Mouse (Mus musculus): ENCODE data around the gene Cpsf7. TPM values are rescaled to one million over a fixed set of nuclear protein-coding genes. Genes with fewer than 3 reads are reported as not detected.

Gene Cpsf7
- total and polyA plus RNA-seq, 3 experiments, result 25.6 to 48.8 (median 28.8) TPM

DNA sequence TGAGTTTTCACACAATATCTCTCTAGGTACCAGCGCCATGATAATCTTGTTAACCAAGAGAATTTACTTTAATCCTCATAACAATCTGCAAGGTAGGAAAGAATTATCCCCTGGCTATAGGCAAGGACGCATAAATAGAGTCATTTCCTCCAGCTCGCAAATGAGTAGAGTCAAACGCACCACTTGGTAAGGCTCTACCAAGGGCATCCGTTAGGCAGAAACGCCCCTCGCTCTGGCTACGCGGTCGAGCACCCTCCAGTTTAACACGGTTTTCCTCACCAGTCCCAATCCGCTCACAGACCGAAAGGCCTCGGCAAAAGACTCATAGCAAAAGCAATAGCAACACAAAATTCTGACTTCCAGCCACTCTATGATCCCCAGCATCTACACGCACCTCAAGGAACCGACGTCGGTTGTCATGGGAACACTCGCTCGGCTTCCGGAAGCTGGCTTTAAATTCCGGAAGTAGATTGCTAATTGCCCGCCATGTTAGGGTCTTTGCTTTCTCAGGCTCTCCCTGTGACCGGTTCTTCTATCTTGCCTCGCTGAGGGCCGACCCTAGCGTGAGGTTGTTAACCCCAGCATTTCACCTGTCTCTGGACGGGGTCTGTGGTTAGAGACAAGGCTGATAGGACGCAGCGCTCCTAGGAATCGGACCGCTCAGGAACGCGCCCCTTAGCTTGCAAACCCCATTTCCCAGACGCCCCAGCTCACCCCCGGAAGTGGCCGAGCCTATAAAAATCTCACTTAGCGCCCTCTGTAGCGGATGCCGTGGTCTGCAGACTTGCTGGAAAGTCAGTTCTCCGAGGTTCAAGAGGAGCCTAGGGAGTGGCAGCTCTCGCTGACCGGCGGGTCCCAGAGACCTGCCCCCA, 51.9 kb downstream of the Cpsf7 start, which contains the start of the genes Cyb561a3 and Tmem138 (continued):
- TF ChIP-seq ELF1 (IDR thresholded peaks at IDR 0.05; ENCODE audit: low read depth, low read length), result peak; percentile 94

DNA sequence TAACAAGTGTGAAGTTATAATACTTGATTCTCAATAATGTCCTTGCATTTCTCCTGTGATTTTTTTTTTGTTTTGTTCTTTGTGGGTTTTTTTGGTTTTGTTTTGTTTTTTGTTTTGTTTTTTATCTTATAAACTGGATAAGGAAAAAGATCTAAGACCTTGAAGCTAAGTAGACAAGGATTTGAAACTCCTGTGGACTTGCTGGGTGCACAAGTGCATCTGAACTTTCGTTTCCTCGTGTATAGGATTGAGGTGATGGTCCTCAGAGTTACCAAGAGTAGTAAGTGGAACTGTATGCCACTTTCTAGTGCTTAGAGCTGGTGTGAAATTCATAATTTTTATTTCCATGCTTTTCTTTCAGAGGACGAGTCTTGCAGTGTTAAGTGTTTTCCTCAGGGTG, 55.0 kb downstream of the Cpsf7 start:
- in situ Hi-C loops (cut with MboI; ENCODE audit: low pct_ligation_motif_present, low pct_unique_long_range_greater_than_20kb, low sequenced_read_pairs), result no loop called here
- Histone ChIP-seq H3K4me1 (ENCODE audit: control insufficient read depth in 1 of 2, insufficient read depth in 2 of 2) (peaks cover 7 to 28% of the 10 kb centered on the region in 2 experiments; a peak in 3 of 4 replicates), H3K4me3 (replicated peaks in 1 of 3; ENCODE audit: low read depth in 2 of 3, low read length in 2 of 3, poor library complexity in 1 of 3) (peak overlapping the region in 2 of 3 experiments; percentile 82 to 88), H3K36me3 (replicated peaks in 1 of 2; ENCODE audit: control insufficient read depth in 1 of 2, insufficient read depth in 1 of 2, low read length in 1 of 2) (peaks cover 3 to 34% of the 10 kb centered on the region in 2 experiments), H3K9ac (ENCODE audit: insufficient read depth, low read depth) (peak overlapping the region; percentile 73), H3K79me2 (replicated peaks; ENCODE audit: control insufficient read depth, extremely low read depth, insufficient read depth, poor library complexity, severe bottlenecking) (peaks cover 51% of the 10 kb centered on the region), H3K4me2 (ENCODE audit: insufficient read depth, low read depth, poor library complexity, severe bottlenecking) (peak overlapping the region; percentile 88), H3K9me3 (replicated peaks; ENCODE audit: low read length) (no peaks in the 10 kb centered on the region), H3K27ac (ENCODE audit: insufficient read depth, low read depth) (peak overlapping the region; percentile 94), H3K27me3 (replicated peaks) (no peaks in the 10 kb centered on the region)
- dilution Hi-C loops (cut with MboI; ENCODE audit: extremely low pct_ligation_motif_present, extremely low pct_unique_long_range_greater_than_20kb, low sequenced_read_pairs), result no loop called here
- DNase-seq (ENCODE audit: extremely low read depth), result no peak
- TF ChIP-seq UBTF (IDR thresholded peaks at IDR 0.05; ENCODE audit: low read depth, low read length) (no peak), MEF2A (IDR thresholded peaks at IDR 0.05; ENCODE audit: borderline replicate concordance, low read depth, low read length) (no peak), E2F4 (IDR thresholded peaks at IDR 0.05; ENCODE audit: insufficient replicate concordance, low read depth, low read length) (no peak), USF1 (IDR thresholded peaks at IDR 0.05; ENCODE audit: low read depth, low read length) (no peak), CTCF (conservative IDR thresholded peaks at IDR 0.05 in 1 of 2, IDR thresholded peaks at IDR 0.05 in 1 of 2; ENCODE audit: low read depth in 2 of 2, low read length in 2 of 2) (no peak), EP300 (IDR thresholded peaks at IDR 0.05; ENCODE audit: low read length) (peak; percentile 61), MAFK (IDR thresholded peaks at IDR 0.05; ENCODE audit: insufficient replicate concordance, low read length) (no peak), MAZ (IDR thresholded peaks at IDR 0.05; ENCODE audit: low read depth, low read length) (no peak), CHD2 (IDR thresholded peaks at IDR 0.05; ENCODE audit: low read length) (no peak; the same call in 1 of the 2 replicates), POLR2AphosphoS2 (IDR thresholded peaks at IDR 0.05; ENCODE audit: low read depth, low read length) (no peak), NELFE (IDR thresholded peaks at IDR 0.05; ENCODE audit: low read depth, low read length) (no peak), KAT2A (IDR thresholded peaks at IDR 0.05; ENCODE audit: insufficient replicate concordance, low read length) (no peak), JUND (conservative IDR thresholded peaks at IDR 0.05; ENCODE audit: low read depth, low read length) (no peak), ZC3H11A (IDR thresholded peaks at IDR 0.05; ENCODE audit: low read depth, low read length) (no peak), ETS1 (conservative IDR thresholded peaks at IDR 0.05; ENCODE audit: low read depth, low read length) (no peak), NRF1 (IDR thresholded peaks at IDR 0.05; ENCODE audit: low read depth, low read length) (no peak), POLR2A (IDR thresholded peaks at IDR 0.05; ENCODE audit: low read depth, low read length) (no peak; the same call in 1 of the 2 replicates), ZKSCAN1 (IDR thresholded peaks at IDR 0.05; ENCODE audit: borderline replicate concordance, low read depth, low read length) (no peak), JUN (IDR thresholded peaks at IDR 0.05; ENCODE audit: insufficient read depth, low read depth, low read length) (no peak), MXI1 (IDR thresholded peaks at IDR 0.05; ENCODE audit: low read depth, low read length) (peak; percentile 23; the same call in 1 of the 2 replicates), SIN3A (IDR thresholded peaks at IDR 0.05; ENCODE audit: low read length) (peak; percentile 39; the same call in 1 of the 2 replicates), GABPA (IDR thresholded peaks at IDR 0.05; ENCODE audit: insufficient replicate concordance, low read depth, low read length) (no peak), RCOR1 (conservative IDR thresholded peaks at IDR 0.05; ENCODE audit: low read depth, low read length) (no peak), MYC (IDR thresholded peaks at IDR 0.05; ENCODE audit: low read depth, low read length) (no peak), ZMIZ1 (IDR thresholded peaks at IDR 0.05; ENCODE audit: low read depth, low read length) (no peak), RAD21 (IDR thresholded peaks at IDR 0.05; ENCODE audit: low read depth, low read length) (no peak), TCF12 (IDR thresholded peaks at IDR 0.05; ENCODE audit: low read depth, low read length) (no peak), PAX5 (IDR thresholded peaks at IDR 0.05; ENCODE audit: low read length) (no peak), HCFC1 (IDR thresholded peaks at IDR 0.05; ENCODE audit: low read depth, low read length) (no peak), TBP (conservative IDR thresholded peaks at IDR 0.05; ENCODE audit: low read depth, low read length) (0 out of 2 replicates have a peak, but pooled peaks have one; percentile 44), BHLHE40 (IDR thresholded peaks at IDR 0.05; ENCODE audit: low read depth, low read length) (0 out of 2 replicates have a peak, but pooled peaks have one; percentile 37), MAX (IDR thresholded peaks at IDR 0.05; ENCODE audit: low read length) (0 out of 2 replicates have a peak, but pooled peaks have one; percentile 35), ELF1 (IDR thresholded peaks at IDR 0.05; ENCODE audit: low read depth, low read length) (no peak), SMC3 (IDR thresholded peaks at IDR 0.05; ENCODE audit: low read depth, low read length) (no peak), ZNF384 (IDR thresholded peaks at IDR 0.05; ENCODE audit: low read depth, low read length) (no peak), USF2 (conservative IDR thresholded peaks at IDR 0.05; ENCODE audit: low read depth, low read length) (no peak)

All from CH12.LX (cell line).